9 mouse cellular contexts compared by ENCODE assay signal in the genomic region with DNA sequence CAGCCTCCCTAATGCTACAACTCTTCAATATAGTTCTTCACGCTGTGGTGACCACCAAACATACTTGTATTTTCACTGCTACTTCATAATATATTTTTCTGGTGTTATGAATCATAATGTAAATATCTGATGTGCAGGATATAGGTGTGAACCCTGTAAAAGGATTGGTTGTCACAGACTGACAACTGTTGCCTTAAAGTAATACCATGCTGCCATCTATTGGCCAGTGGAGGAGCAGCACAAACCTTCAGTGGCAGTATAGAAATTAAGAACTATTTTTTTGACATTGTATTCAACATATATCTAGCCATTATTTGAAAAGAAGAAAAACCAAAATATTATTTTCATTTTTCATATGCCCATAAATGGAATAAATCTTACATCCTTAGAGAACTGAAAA. TPM values are rescaled to one million over a fixed set of nuclear protein-coding genes. Genes with fewer than 3 reads are reported as not detected.
DNase-seq lines count a peak whose midpoint lies in the region; ATAC-seq and TF ChIP-seq lines count a peak whose summit lies in the region.
"Had no signal": no experiment of that assay in that cellular context is flagged by ENCODE, and none has a peak within 500 bp of the region (broad histone marks: within the 10 kb centered on the region; RNA-seq: fewer than 3 reads in every experiment).

No protein-coding gene starts in this region.

- H3K36me3 ChIP-seq in hindbrain, embryonic 10.5 days: peaks cover 81% of the 10 kb centered on the region
- H3K36me3 ChIP-seq in hindbrain, embryonic 16.5 days (ENCODE audit: control insufficient read depth, insufficient read depth, low read length): peaks cover 18% of the 10 kb centered on the region

- DNase-seq in hindbrain, embryonic 10.5 days (ENCODE audit: low spot score): peak; percentile 19
- peak; percentile 25 to 51 for DNase-seq in adrenal gland, postnatal 36 days
- peak in 1 of 2 experiments; percentile 21 for DNase-seq in layer of hippocampus, adult 2 months (ENCODE audit: low spot score in 2 of 2)
- peak; percentile 59 for DNase-seq in thymus, postnatal 25 days

- H3K27ac ChIP-seq in hindbrain, embryonic 10.5 days: no peak overlapping the region
- H3K27ac ChIP-seq in hindbrain, embryonic 16.5 days (ENCODE audit: low read depth, low read length): no peak overlapping the region
- H3K27ac ChIP-seq in layer of hippocampus, adult 2 months: no peak overlapping the region
- H3K27ac ChIP-seq: lung, embryonic 15.5 days had no signal

- no peak overlapping the region for H3K9ac ChIP-seq in hindbrain, embryonic 16.5 days (ENCODE audit: low read depth, low read length)
- H3K9ac ChIP-seq: lung, embryonic 15.5 days had no signal

- H3K4me3 ChIP-seq in hindbrain, embryonic 10.5 days: no peak overlapping the region
- H3K4me3 ChIP-seq in hindbrain, embryonic 16.5 days (ENCODE audit: low read length): no peak overlapping the region
- H3K4me3 ChIP-seq in layer of hippocampus, adult 2 months: no peak overlapping the region
- H3K4me3 ChIP-seq: lung, embryonic 15.5 days had no signal

- no peaks in the 10 kb centered on the region for H3K9me3 ChIP-seq in hindbrain, embryonic 10.5 days
- H3K9me3 ChIP-seq in hindbrain, embryonic 16.5 days (ENCODE audit: control insufficient read depth, low read length): no peaks in the 10 kb centered on the region
- H3K9me3 ChIP-seq: lung, embryonic 15.5 days had no signal

- peak; percentile 92 for TF ChIP-seq CTCF in layer of hippocampus, adult 2 months (conservative IDR thresholded peaks at IDR 0.05)

- H3K4me1 ChIP-seq in hindbrain, embryonic 10.5 days (replicated peaks): no peaks in the 10 kb centered on the region
- no peaks in the 10 kb centered on the region for H3K4me1 ChIP-seq in hindbrain, embryonic 16.5 days (ENCODE audit: control insufficient read depth, insufficient read depth, low read depth, low read length)
- H3K4me1 ChIP-seq: lung, embryonic 15.5 days had no signal

- WGBS in hindbrain, embryonic 10.5 days: 95% methylated on average over 1 of the region's 1 CpGs
- WGBS in hindbrain, embryonic 16.5 days: 92% methylated on average over 1 of the region's 1 CpGs

- no peak for ATAC-seq in hindbrain, embryonic 16.5 days
- peak; percentile 96 for ATAC-seq in CD4-positive, CD25-positive, alpha-beta regulatory T cell, adult 4 months
- ATAC-seq in erythroblast, adult 5-6 weeks (replicated peaks; ENCODE audit: low FRiP score, poor library complexity, severe bottlenecking): peak; percentile 89
- peak; percentile 86 for ATAC-seq in monocyte, adult 5-6 weeks (replicated peaks; ENCODE audit: insufficient number of reproducible peaks, low FRiP score, low TSS enrichment, poor library complexity, severe bottlenecking)

- H3K4me2 ChIP-seq in hindbrain, embryonic 16.5 days (ENCODE audit: low read length): no peak overlapping the region
- H3K4me2 ChIP-seq: lung, embryonic 15.5 days had no signal

- no peaks in the 10 kb centered on the region for H3K27me3 ChIP-seq in hindbrain, embryonic 10.5 days (ENCODE audit: insufficient read depth, poor library complexity, severe bottlenecking)
- H3K27me3 ChIP-seq in hindbrain, embryonic 16.5 days (replicated peaks; ENCODE audit: control insufficient read depth, insufficient read depth, low read length): no peaks in the 10 kb centered on the region
- H3K27me3 ChIP-seq: lung, embryonic 15.5 days had no signal

RNA-seq across cellular contexts. Expression of gene Ino80, which starts 40.5 kb away (rescaled TPM):
- 3.0 and 3.7 TPM in 2 replicates for polyA plus RNA-seq in hindbrain, embryonic 10.5 days (2016; fragmentation: Nextera tagmentation; extraction: Ambion mirVana)
- polyA plus RNA-seq in hindbrain, embryonic 16.5 days (2015; fragmentation: Nextera tagmentation; extraction: Ambion mirVana): 2.8 and 3.4 TPM in 2 replicates
- 1 to 10 TPM; 8.0 to 9.3 TPM for polyA plus RNA-seq in CD4-positive, CD25-positive, alpha-beta regulatory T cell, adult 4 months (2017; shearing (Covaris generic))
- total RNA-seq in adrenal gland, postnatal 36 days (2021): 10 to 100 TPM; 20.5 to 22.5 TPM
- total RNA-seq in erythroblast, adult 5-6 weeks (2015; ENCODE audit: low replicate concordance): 8.6 and 10.9 TPM in 2 replicates
- 6.6 and 7.6 TPM in 2 replicates for total RNA-seq in erythroblast, adult 5-6 weeks (2017; ENCODE audit: low replicate concordance)
- total RNA-seq in layer of hippocampus, adult 2 months (2021): 10 to 100 TPM; 21.0 to 21.6 TPM
- total RNA-seq in monocyte, adult 5-6 weeks (2017): 22.7 to 34.4 TPM (median 24.8 TPM) in 3 replicates
